Mouse (Mus musculus) liver, embryonic 11.5 days (tissue): ENCODE data around the gene Cdkal1. TPM values are rescaled to one million over a fixed set of nuclear protein-coding genes. Genes with fewer than 3 reads are reported as not detected.
A peak's percentile ranks its signal among the peaks of the same experiment; 100 is the strongest.

ENCODE experiments used
- ATAC-seq: fragments of 200-750 bp; cut with Nextera tagmentation; replicated peaks from 2 replicates; pipeline ENCODE4 v1.8.0; 2017; ENCODE audit warnings: moderate number of reproducible peaks, mild to moderate bottlenecking, moderate TSS enrichment, moderate library complexity; ENCODE audit not compliant: low FRiP score
- DNase-seq: peaks from one replicate; pipeline ENCODE4 v3.0.0-alpha.2; 2017; ENCODE audit warnings: low spot score
- H3K27ac ChIP-seq: fragments of 300-500 bp; sonication (generic); 2 replicates; pipeline ENCODE4 v1.5.1; 2014; ENCODE audit warnings: mild to moderate bottlenecking, low read depth, low read length, control low read depth
- H3K27me3 ChIP-seq: fragments of 300-500 bp; sonication (generic); replicated peaks from 2 replicates; pipeline ENCODE4 v1.6.1; 2014; ENCODE audit warnings: low read length, mixed read lengths; ENCODE audit not compliant: control insufficient read depth, insufficient read depth
- H3K36me3 ChIP-seq: fragments of 300-500 bp; sonication (generic); 2 replicates; pipeline ENCODE4 v1.6.1; 2014; ENCODE audit warnings: mild to moderate bottlenecking, low read length, moderate library complexity, mixed read lengths; ENCODE audit not compliant: control insufficient read depth, insufficient read depth
- H3K4me1 ChIP-seq: fragments of 300-500 bp; sonication (generic); replicated peaks from 2 replicates; pipeline ENCODE4 v1.6.1; 2014; ENCODE audit warnings: low read length, mixed read lengths; ENCODE audit not compliant: control insufficient read depth, insufficient read depth
- H3K4me2 ChIP-seq: fragments of 300-500 bp; sonication (generic); 2 replicates; pipeline ENCODE4 v1.6.1; 2014; ENCODE audit warnings: mild to moderate bottlenecking, control low read depth, moderate library complexity
- H3K4me3 ChIP-seq: fragments of 300-500 bp; sonication (generic); 2 replicates; pipeline ENCODE4 v1.5.1; 2014; ENCODE audit warnings: low read depth, low read length, control low read depth
- H3K9ac ChIP-seq: fragments of 300-500 bp; sonication (generic); 2 replicates; pipeline ENCODE4 v1.6.1; 2014; ENCODE audit warnings: low read depth, low read length, control low read depth
- H3K9me3 ChIP-seq: fragments of 300-500 bp; sonication (generic); 2 replicates; pipeline ENCODE4 v1.6.1; 2016; ENCODE audit warnings: low read length, inconsistent platforms, mixed read lengths; ENCODE audit not compliant: control insufficient read depth
- WGBS: fragments of 180-500 bp; shearing (Covaris S2); extraction: QIAGEN DNeasy Blood & Tissue Kit; methylation state at CpG from one replicate; pipeline ENCODE4 v1.1.7; 2014; 5-methylcytosine and 5-hydroxymethylcytosine counted together
- polyA plus RNA-seq: library from polyadenylated mRNA; unstranded; fragments of >200 nt; fragmentation: Nextera tagmentation; extraction: Ambion mirVana; gene quantifications from 2 replicates; pipeline ENCODE4 v1.2.1, GENCODE M21; 2014

Gene Cdkal1
- polyA plus RNA-seq, 1 experiment from 2014 or later = 26.3 TPM

DNA sequence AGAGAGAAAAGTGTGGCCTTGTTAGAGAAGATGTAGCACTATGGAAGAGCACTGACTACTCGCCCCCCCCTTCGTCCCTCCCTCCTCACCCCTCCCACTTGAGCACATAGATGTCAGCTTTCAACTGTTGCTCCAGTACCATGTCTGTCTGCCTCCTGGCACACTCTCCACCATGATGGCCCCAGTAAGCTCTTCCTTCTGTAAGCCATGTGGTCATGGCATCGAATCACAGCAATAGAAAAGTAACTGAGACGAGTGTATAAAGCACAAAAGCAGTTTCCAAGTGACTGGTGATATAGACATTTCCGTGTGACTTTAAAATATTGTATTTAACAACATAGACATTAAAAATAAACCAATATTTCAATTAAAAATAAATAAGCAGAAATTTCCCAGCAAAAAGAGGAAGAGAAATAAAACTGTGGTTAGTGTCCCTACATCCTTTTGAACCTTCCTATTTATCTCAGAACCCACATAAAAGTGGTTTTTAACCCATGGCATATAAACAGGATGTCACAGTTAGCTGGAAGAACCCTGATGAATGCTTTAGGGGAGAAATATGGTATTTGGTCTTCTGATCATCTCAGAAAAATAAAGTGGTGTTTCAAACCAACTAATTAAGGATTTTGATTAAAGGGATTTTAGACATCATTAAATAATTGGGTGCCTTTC is 129.2 kb downstream of the Cdkal1 start:
- no peak overlapping the region for H3K4me2 ChIP-seq
- H3K27me3 ChIP-seq = no peaks in the 10 kb centered on the region
- no peak for DNase-seq
- no peak for ATAC-seq
- no peak overlapping the region for H3K9ac ChIP-seq
- H3K4me1 ChIP-seq = no peaks in the 10 kb centered on the region
- 87% methylated on average over 5 of the region's 5 CpGs for whole genome bisulfite sequencing
- no peak overlapping the region for H3K4me3 ChIP-seq
- H3K36me3 ChIP-seq = no peaks in the 10 kb centered on the region
- no peaks in the 10 kb centered on the region for H3K9me3 ChIP-seq
- H3K27ac ChIP-seq = no peak overlapping the region

DNA sequence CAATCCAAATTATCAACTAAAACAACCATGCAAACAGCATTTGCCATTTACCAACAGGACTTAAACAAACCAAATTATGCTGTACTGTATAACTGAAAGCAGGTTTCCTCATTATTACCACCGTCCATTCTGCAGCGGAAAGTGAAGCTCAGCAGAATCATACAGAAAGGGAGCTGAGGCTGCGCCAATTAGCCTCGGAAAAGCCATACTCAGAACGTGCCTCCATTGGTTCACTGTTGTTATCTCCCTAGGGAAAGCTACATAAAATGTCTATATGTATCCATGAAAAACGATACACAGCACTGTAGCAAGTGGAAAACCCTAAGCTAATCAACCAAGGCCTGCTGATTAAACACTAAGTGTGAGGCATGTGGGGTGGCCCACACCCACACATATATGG is 130.6 kb downstream of the Cdkal1 start:
- DNase-seq (no peak), ATAC-seq (no peak)
- Histone ChIP-seq H3K4me3 (no peak overlapping the region), H3K9me3 (no peaks in the 10 kb centered on the region), H3K36me3 (no peaks in the 10 kb centered on the region), H3K27ac (no peak overlapping the region), H3K4me1 (no peaks in the 10 kb centered on the region), H3K4me2 (no peak overlapping the region), H3K27me3 (no peaks in the 10 kb centered on the region), H3K9ac (no peak overlapping the region)
- WGBS = 85% methylated on average over 6 of the region's 6 CpGs

GRCm38 (mm10) chr13:29723150-29723549 is 132.3 kb downstream of the Cdkal1 start:
- Histone ChIP-seq H3K4me3 (no peak overlapping the region), H3K36me3 (no peaks in the 10 kb centered on the region), H3K27me3 (no peaks in the 10 kb centered on the region), H3K9ac (no peak overlapping the region), H3K27ac (no peak overlapping the region), H3K9me3 (no peaks in the 10 kb centered on the region), H3K4me2 (no peak overlapping the region), H3K4me1 (no peaks in the 10 kb centered on the region)
- no peak for DNase-seq
- ATAC-seq = no peak
- WGBS = 54% methylated on average over 1 of the region's 1 CpGs

GRCm38 (mm10) chr13:29721206-29721605 is 134.3 kb downstream of the Cdkal1 start:
- no peak overlapping the region for H3K4me2 ChIP-seq
- ATAC-seq (no peak), DNase-seq (no peak)
- no peak overlapping the region for H3K27ac ChIP-seq
- H3K4me3 ChIP-seq = no peak overlapping the region
- H3K27me3 ChIP-seq = no peaks in the 10 kb centered on the region
- no peaks in the 10 kb centered on the region for H3K9me3 ChIP-seq
- H3K9ac ChIP-seq = no peak overlapping the region
- WGBS = 92% methylated on average over 5 of the region's 5 CpGs
- no peaks in the 10 kb centered on the region for H3K4me1 ChIP-seq
- no peaks in the 10 kb centered on the region for H3K36me3 ChIP-seq

GRCm38 (mm10) chr13:29716550-29716949 is 138.9 kb downstream of the Cdkal1 start:
- Histone ChIP-seq H3K4me2 (no peak overlapping the region), H3K36me3 (no peaks in the 10 kb centered on the region), H3K9ac (no peak overlapping the region), H3K9me3 (no peaks in the 10 kb centered on the region), H3K27ac (no peak overlapping the region), H3K27me3 (no peaks in the 10 kb centered on the region), H3K4me1 (no peaks in the 10 kb centered on the region), H3K4me3 (no peak overlapping the region)
- ATAC-seq = no peak
- DNase-seq = no peak
- WGBS = 83% methylated on average over 4 of the region's 4 CpGs

DNA sequence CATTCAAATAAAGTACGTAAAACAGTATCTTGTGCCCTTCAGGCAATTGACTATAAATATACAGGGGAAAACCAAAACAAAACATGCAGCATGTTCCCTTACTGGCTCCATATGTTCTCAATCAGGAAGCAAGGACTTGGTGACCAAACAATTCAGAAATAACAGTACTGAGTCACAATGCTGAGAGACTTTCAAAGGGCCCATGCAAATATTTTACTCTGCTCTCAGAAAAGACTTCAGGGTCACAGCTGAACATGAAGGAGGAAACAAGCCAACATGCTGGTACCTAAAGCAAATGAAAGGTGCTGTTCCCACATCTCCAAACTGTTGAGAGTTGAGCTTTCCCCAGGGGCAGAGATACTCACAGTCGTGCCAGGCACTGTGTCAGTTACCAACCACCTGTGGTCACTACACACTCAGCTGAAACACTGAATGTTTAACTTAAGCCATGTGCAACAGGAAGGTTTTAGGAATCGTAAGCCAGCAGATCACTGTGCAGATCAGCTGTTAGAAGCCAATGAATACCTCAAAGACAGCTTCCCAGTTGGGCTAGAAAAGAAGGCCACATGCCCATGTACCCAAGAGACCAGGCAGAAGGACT is 140.1 kb downstream of the Cdkal1 start:
- H3K9me3 ChIP-seq = no peaks in the 10 kb centered on the region
- WGBS = 78% methylated on average over 3 of the region's 3 CpGs
- no peak overlapping the region for H3K9ac ChIP-seq
- ATAC-seq (no peak), DNase-seq (no peak)
- no peak overlapping the region for H3K4me3 ChIP-seq
- no peak overlapping the region for H3K4me2 ChIP-seq
- H3K27me3 ChIP-seq = no peaks in the 10 kb centered on the region
- H3K4me1 ChIP-seq = no peaks in the 10 kb centered on the region
- no peak overlapping the region for H3K27ac ChIP-seq
- H3K36me3 ChIP-seq = no peaks in the 10 kb centered on the region

DNA sequence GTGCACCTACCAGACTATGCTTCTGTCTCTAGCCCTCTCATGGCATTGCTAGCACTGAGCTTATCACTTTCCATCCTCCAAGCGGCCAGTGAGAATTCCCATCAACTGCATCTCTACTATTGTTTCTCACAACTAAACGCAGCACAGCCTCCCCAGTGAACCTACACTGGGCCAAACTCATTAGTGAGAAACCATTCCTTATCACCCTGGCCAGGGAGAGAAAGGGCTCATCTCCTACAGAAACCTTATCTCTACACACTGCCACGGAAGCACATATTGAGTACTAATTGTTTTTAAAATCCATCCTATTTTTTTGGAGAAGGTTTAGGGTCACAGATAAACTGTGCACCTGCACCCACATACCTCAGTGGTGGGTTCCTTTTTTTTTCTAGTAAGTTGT is 147.9 kb downstream of the Cdkal1 start:
- no peaks in the 10 kb centered on the region for H3K9me3 ChIP-seq
- no peaks in the 10 kb centered on the region; the same call in 1 of the 2 replicates for H3K4me1 ChIP-seq
- peak; percentile 49; the same call in 1 of the 2 replicates for ATAC-seq
- no peak for DNase-seq
- WGBS = 44% methylated on average over 3 of the region's 3 CpGs
- H3K4me2 ChIP-seq = no peak overlapping the region
- H3K27me3 ChIP-seq = no peaks in the 10 kb centered on the region
- no peak overlapping the region for H3K9ac ChIP-seq
- H3K4me3 ChIP-seq = no peak overlapping the region
- H3K27ac ChIP-seq = no peak overlapping the region
- no peaks in the 10 kb centered on the region for H3K36me3 ChIP-seq

- Histone ChIP-seq H3K4me1 (no peaks in the 10 kb centered on the region; the same call in 1 of the 2 replicates), H3K4me2 (no peak overlapping the region), H3K36me3 (no peaks in the 10 kb centered on the region), H3K9ac (no peak overlapping the region), H3K27me3 (no peaks in the 10 kb centered on the region), H3K4me3 (no peak overlapping the region), H3K9me3 (no peaks in the 10 kb centered on the region), H3K27ac (no peak overlapping the region)
- ATAC-seq (no peak), DNase-seq (no peak)
- 60% methylated on average over 1 of the region's 1 CpGs for WGBS
These were observed 154.1 kb downstream of the Cdkal1 start for GRCm38 (mm10) chr13:29701400-29701799.

DNA sequence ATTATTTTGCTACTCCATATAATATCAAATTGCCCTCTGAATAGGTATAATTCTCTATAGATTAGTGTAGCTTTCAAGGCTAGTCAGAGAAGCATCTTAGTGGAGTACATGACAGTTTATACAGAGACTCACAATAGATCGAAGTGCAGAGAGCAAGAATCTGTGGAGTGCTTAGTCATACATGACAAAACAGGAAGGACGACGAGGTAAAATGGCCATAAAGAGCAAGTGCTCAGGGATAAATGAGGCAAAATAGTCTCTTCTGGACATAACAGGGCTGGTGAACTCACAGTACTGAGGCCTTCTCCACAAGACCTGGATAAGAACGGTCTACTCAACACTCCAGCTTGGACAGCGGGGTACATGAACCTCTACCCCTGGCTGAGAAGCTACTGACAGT is 155.6 kb downstream of the Cdkal1 start:
- ATAC-seq (no peak), DNase-seq (no peak)
- H3K27ac ChIP-seq = no peak overlapping the region
- H3K9me3 ChIP-seq = no peaks in the 10 kb centered on the region
- H3K27me3 ChIP-seq = no peaks in the 10 kb centered on the region
- no peaks in the 10 kb centered on the region for H3K36me3 ChIP-seq
- H3K4me2 ChIP-seq = no peak overlapping the region
- H3K4me3 ChIP-seq = no peak overlapping the region
- 87% methylated on average over 5 of the region's 5 CpGs for WGBS
- H3K9ac ChIP-seq = no peak overlapping the region
- H3K4me1 ChIP-seq = no peaks in the 10 kb centered on the region; the same call in 1 of the 2 replicates
